Mouse (Mus musculus): ENCODE measurements around the gene Nrsn2.
"Not testable (repeated sequence)": the region's sequence is repeated elsewhere in the genome, so short reads cannot be mapped to it uniquely, and the experiment has no call there.

Gene Nrsn2

GRCm38 (mm10) chr2:152384191-152384590 is 7.8 kb upstream of the Nrsn2 start:
- DNase-seq, result no peak

GRCm38 (mm10) chr2:152375652-152376344 is 640 bp downstream of the Nrsn2 start:
- DNase-seq, result peak; percentile 26 to 56

GRCm38 (mm10) chr2:152373547-152373946 is 2.9 kb downstream of the Nrsn2 start:
- DNase-seq, result no peak

GRCm38 (mm10) chr2:152372661-152373060 is 3.8 kb downstream of the Nrsn2 start:
- no peak for DNase-seq

GRCm38 (mm10) chr2:152372104-152372503 is 4.3 kb downstream of the Nrsn2 start:
- no peak for DNase-seq

GRCm38 (mm10) chr2:152368532-152369140 is 7.8 kb downstream of the Nrsn2 start:
- DNase-seq, result peak; percentile 45 to 71

GRCm38 (mm10) chr2:152367917-152368316 is 8.5 kb downstream of the Nrsn2 start:
- no peak for DNase-seq

- DNase-seq, result peak; percentile 73 to 81
These were observed 12.9 kb downstream of the Nrsn2 start for GRCm38 (mm10) chr2:152363245-152364147.

- DNase-seq, result no peak
These were observed 15.2 kb downstream of the Nrsn2 start for GRCm38 (mm10) chr2:152361193-152361592.

- no peak for DNase-seq
These were observed 16.1 kb downstream of the Nrsn2 start for GRCm38 (mm10) chr2:152360271-152360775.

- no peak for DNase-seq
These were observed 16.8 kb downstream of the Nrsn2 start for GRCm38 (mm10) chr2:152359616-152360015.

GRCm38 (mm10) chr2:152358977-152359376 is 17.5 kb downstream of the Nrsn2 start:
- not testable (repeated sequence) for DNase-seq

- no peak for DNase-seq
These were observed 19.2 kb downstream of the Nrsn2 start for GRCm38 (mm10) chr2:152357254-152357653.

- peak in 1 of 2 experiments; percentile 56 for DNase-seq
These were observed 26.4 kb downstream of the Nrsn2 start for GRCm38 (mm10) chr2:152349842-152350540.

- no peak for DNase-seq
These were observed 27.2 kb downstream of the Nrsn2 start for GRCm38 (mm10) chr2:152349205-152349604.

GRCm38 (mm10) chr2:152347722-152348121 is 28.7 kb downstream of the Nrsn2 start:
- no peak for DNase-seq

- DNase-seq, result no peak
These were observed 29.5 kb downstream of the Nrsn2 start for GRCm38 (mm10) chr2:152346776-152347465.

- no peak for DNase-seq
These were observed 31.0 kb downstream of the Nrsn2 start for GRCm38 (mm10) chr2:152345393-152345792.

- DNase-seq, result no peak
These were observed 31.5 kb downstream of the Nrsn2 start for GRCm38 (mm10) chr2:152344909-152345308.

GRCm38 (mm10) chr2:152344361-152344760 is 32.1 kb downstream of the Nrsn2 start:
- no peak for DNase-seq

GRCm38 (mm10) chr2:152343329-152344213 is 32.9 kb downstream of the Nrsn2 start, which contains the start of gene Trib3:
Gene Trib3, minus strand, starts transcription at chr2:152344032.
- DNase-seq, result peak; percentile 80 to 87

Data from cerebellum, postnatal 25 days (tissue).